Mouse (Mus musculus) heart, embryonic 13.5 days (tissue): Measurements from ENCODE around the gene Cdadc1. TPM values are rescaled to one million over a fixed set of nuclear protein-coding genes. Genes with fewer than 3 reads are reported as not detected.

ENCODE experiments used
- ATAC-seq: fragments of 200-750 bp; cut with Nextera tagmentation; 2 replicates; pipeline ENCODE4 v1.8.0; 2017; ENCODE audit warnings: moderate TSS enrichment; ENCODE audit not compliant: insufficient number of reproducible peaks, low FRiP score, low TSS enrichment; ENCODE audit errors: extremely low read depth
- H3K27ac ChIP-seq: fragments of 300-500 bp; sonication (generic); replicated peaks from 2 replicates; pipeline ENCODE4 v1.5.1; 2015; ENCODE audit warnings: moderate library complexity, mild to moderate bottlenecking, inconsistent platforms
- H3K27me3 ChIP-seq: fragments of 300-500 bp; sonication (generic); replicated peaks from 2 replicates; pipeline ENCODE4 v1.6.1; 2015; ENCODE audit warnings: mild to moderate bottlenecking, inconsistent platforms
- H3K36me3 ChIP-seq: fragments of 300-500 bp; sonication (generic); 2 replicates; pipeline ENCODE4 v1.6.1; 2015; ENCODE audit warnings: mild to moderate bottlenecking, inconsistent platforms
- H3K4me1 ChIP-seq: fragments of 300-500 bp; sonication (generic); 2 replicates; pipeline ENCODE4 v1.6.1; 2015; ENCODE audit warnings: inconsistent platforms
- H3K4me2 ChIP-seq: fragments of 300-500 bp; sonication (generic); 2 replicates; pipeline ENCODE4 v1.6.1; 2015; ENCODE audit warnings: inconsistent platforms, mild to moderate bottlenecking, moderate library complexity
- H3K4me3 ChIP-seq: fragments of 300-500 bp; sonication (generic); 2 replicates; pipeline ENCODE4 v1.5.1; 2015; ENCODE audit warnings: moderate library complexity, mild to moderate bottlenecking, inconsistent platforms
- H3K9ac ChIP-seq: fragments of 300-500 bp; sonication (generic); 2 replicates; pipeline ENCODE4 v1.6.1; 2015; ENCODE audit warnings: inconsistent platforms, mild to moderate bottlenecking, moderate library complexity
- H3K9me3 ChIP-seq: fragments of 300-500 bp; sonication (generic); 2 replicates; pipeline ENCODE4 v1.6.1; 2016; ENCODE audit warnings: inconsistent platforms
- WGBS: fragments of 180-500 bp; shearing (Covaris S2); methylation state at CpG from one replicate; pipeline ENCODE4 v1.1.7; 2015; ENCODE audit warnings: mixed read lengths; 5-methylcytosine and 5-hydroxymethylcytosine counted together
- polyA plus RNA-seq: library from polyadenylated mRNA; unstranded; fragments of >200 nt; fragmentation: Nextera tagmentation; extraction: Ambion mirVana; gene quantifications from 2 replicates; pipeline ENCODE4 v1.2.1, GENCODE M21; 2015

Cdadc1 gene
- polyA plus RNA-seq, 1 experiment from 2014 or later, result 26.0 TPM

GRCm38 (mm10) chr14:59555928-59556531 lies 41.7 kb downstream of the Cdadc1 start:
- Histone ChIP-seq H3K4me2 (peak overlapping the region; percentile 55), H3K36me3 (no peaks in the 10 kb centered on the region), H3K9ac (peak overlapping the region; percentile 70), H3K27me3 (no peaks in the 10 kb centered on the region), H3K9me3 (no peaks in the 10 kb centered on the region), H3K4me1 (peaks cover 10% of the 10 kb centered on the region), H3K4me3 (peak overlapping the region; percentile 28; the same call in 1 of the 2 replicates), H3K27ac (no peak overlapping the region)
- WGBS, result 49% methylated on average over 13 of the region's 13 CpGs
- ATAC-seq, result no peak

GRCm38 (mm10) chr14:59555018-59555417 lies 42.7 kb downstream of the Cdadc1 start:
- ATAC-seq, result no peak
- Histone ChIP-seq H3K4me2 (no peak overlapping the region), H3K4me1 (peaks cover 15% of the 10 kb centered on the region), H3K36me3 (no peaks in the 10 kb centered on the region), H3K9ac (no peak overlapping the region), H3K27ac (no peak overlapping the region), H3K4me3 (no peak overlapping the region), H3K27me3 (no peaks in the 10 kb centered on the region), H3K9me3 (no peaks in the 10 kb centered on the region)
- 35% methylated on average over 8 of the region's 8 CpGs for WGBS

GRCm38 (mm10) chr14:59554025-59554424 lies 43.7 kb downstream of the Cdadc1 start:
- no peak for ATAC-seq
- Histone ChIP-seq H3K36me3 (no peaks in the 10 kb centered on the region), H3K9ac (no peak overlapping the region), H3K27me3 (no peaks in the 10 kb centered on the region), H3K4me2 (no peak overlapping the region), H3K9me3 (no peaks in the 10 kb centered on the region), H3K4me1 (peaks cover 15% of the 10 kb centered on the region), H3K4me3 (no peak overlapping the region), H3K27ac (no peak overlapping the region)
- WGBS, result 56% methylated on average over 5 of the region's 5 CpGs

- peaks cover 15% of the 10 kb centered on the region for H3K4me1 ChIP-seq
- no peak for ATAC-seq
- H3K9me3 ChIP-seq, result no peaks in the 10 kb centered on the region
- H3K9ac ChIP-seq, result no peak overlapping the region
- no peaks in the 10 kb centered on the region for H3K36me3 ChIP-seq
- no peaks in the 10 kb centered on the region for H3K27me3 ChIP-seq
- H3K4me2 ChIP-seq, result no peak overlapping the region
- H3K4me3 ChIP-seq, result no peak overlapping the region
- 50% methylated on average over 8 of the region's 8 CpGs for WGBS
- H3K27ac ChIP-seq, result no peak overlapping the region
These were observed 45.8 kb downstream of the Cdadc1 start for GRCm38 (mm10) chr14:59551956-59552355.

- Histone ChIP-seq H3K36me3 (no peaks in the 10 kb centered on the region), H3K9me3 (no peaks in the 10 kb centered on the region), H3K4me1 (peaks cover 12% of the 10 kb centered on the region), H3K27ac (no peak overlapping the region), H3K27me3 (no peaks in the 10 kb centered on the region), H3K4me3 (no peak overlapping the region), H3K9ac (0 out of 2 replicates have a peak overlapping the region, but pooled peaks have one; percentile 37), H3K4me2 (no peak overlapping the region)
- WGBS, result 62% methylated on average over 2 of the region's 2 CpGs
- no peak for ATAC-seq
These were observed 46.9 kb downstream of the Cdadc1 start for GRCm38 (mm10) chr14:59550841-59551240.

GRCm38 (mm10) chr14:59549106-59549505 lies 48.7 kb downstream of the Cdadc1 start:
- no peak overlapping the region for H3K27ac ChIP-seq
- ATAC-seq, result no peak

GRCm38 (mm10) chr14:59548532-59548931 lies 49.2 kb downstream of the Cdadc1 start:
- Histone ChIP-seq H3K4me3 (no peak overlapping the region), H3K27ac (no peak overlapping the region), H3K9me3 (no peaks in the 10 kb centered on the region), H3K9ac (no peak overlapping the region), H3K4me2 (no peak overlapping the region), H3K27me3 (no peaks in the 10 kb centered on the region), H3K4me1 (peaks cover 12% of the 10 kb centered on the region), H3K36me3 (no peaks in the 10 kb centered on the region)
- no peak for ATAC-seq
- WGBS, result 71% methylated on average over 2 of the region's 2 CpGs

More at GRCm38 (mm10) chr14:59549106-59549505, 48.7 kb downstream of the Cdadc1 start:
- H3K4me1 ChIP-seq, result peaks cover 12% of the 10 kb centered on the region
- no peak overlapping the region for H3K9ac ChIP-seq
- WGBS, result 69% methylated on average over 6 of the region's 6 CpGs
- H3K9me3 ChIP-seq, result no peaks in the 10 kb centered on the region
- H3K4me2 ChIP-seq, result no peak overlapping the region
- no peaks in the 10 kb centered on the region for H3K27me3 ChIP-seq
- H3K36me3 ChIP-seq, result no peaks in the 10 kb centered on the region
- no peak overlapping the region for H3K4me3 ChIP-seq

GRCm38 (mm10) chr14:59547530-59547929 lies 50.2 kb downstream of the Cdadc1 start:
- Histone ChIP-seq H3K36me3 (no peaks in the 10 kb centered on the region), H3K4me3 (no peak overlapping the region), H3K9me3 (no peaks in the 10 kb centered on the region), H3K4me2 (no peak overlapping the region), H3K4me1 (peaks cover 12% of the 10 kb centered on the region), H3K9ac (no peak overlapping the region), H3K27me3 (no peaks in the 10 kb centered on the region), H3K27ac (no peak overlapping the region)
- ATAC-seq, result no peak
- 68% methylated on average over 5 of the region's 5 CpGs for WGBS

GRCm38 (mm10) chr14:59546162-59546880 lies 51.4 kb downstream of the Cdadc1 start:
- no peak overlapping the region for H3K27ac ChIP-seq
- no peak overlapping the region for H3K9ac ChIP-seq
- H3K4me2 ChIP-seq, result no peak overlapping the region
- WGBS, result 75% methylated on average over 7 of the region's 7 CpGs
- peaks cover 7% of the 10 kb centered on the region; the same call in 1 of the 2 replicates for H3K4me1 ChIP-seq
- no peak overlapping the region for H3K4me3 ChIP-seq
- H3K27me3 ChIP-seq, result no peaks in the 10 kb centered on the region
- no peak for ATAC-seq
- H3K36me3 ChIP-seq, result no peaks in the 10 kb centered on the region
- no peaks in the 10 kb centered on the region for H3K9me3 ChIP-seq

- no peak overlapping the region for H3K27ac ChIP-seq
- no peak for ATAC-seq
- H3K9ac ChIP-seq, result no peak overlapping the region
- no peaks in the 10 kb centered on the region for H3K9me3 ChIP-seq
- H3K4me2 ChIP-seq, result no peak overlapping the region
- no peaks in the 10 kb centered on the region for H3K27me3 ChIP-seq
- H3K4me1 ChIP-seq, result no peaks in the 10 kb centered on the region
- 68% methylated on average over 5 of the region's 5 CpGs for WGBS
- peaks cover 15% of the 10 kb centered on the region for H3K36me3 ChIP-seq
- H3K4me3 ChIP-seq, result no peak overlapping the region
These were observed 53.8 kb downstream of the Cdadc1 start for GRCm38 (mm10) chr14:59543956-59544355.

GRCm38 (mm10) chr14:59543158-59543826 lies 54.5 kb downstream of the Cdadc1 start:
- 70% methylated on average over 3 of the region's 3 CpGs for WGBS
- H3K9me3 ChIP-seq, result no peaks in the 10 kb centered on the region
- H3K4me1 ChIP-seq, result no peaks in the 10 kb centered on the region
- no peak overlapping the region for H3K4me3 ChIP-seq
- H3K27ac ChIP-seq, result no peak overlapping the region
- peaks cover 16% of the 10 kb centered on the region for H3K36me3 ChIP-seq
- H3K27me3 ChIP-seq, result no peaks in the 10 kb centered on the region
- ATAC-seq, result no peak
- no peak overlapping the region for H3K4me2 ChIP-seq
- no peak overlapping the region for H3K9ac ChIP-seq
